Mouse (Mus musculus): ENCODE results near the gene Anks1.
A peak's percentile ranks its signal among the peaks of the same experiment; 100 is the strongest.

Gene Anks1

GRCm38 (mm10) chr17:27908888-27909621 is at the start of gene Anks1:
Gene Anks1, plus strand, starts transcription at chr17:27909306.
- peak; percentile 72 for DNase-seq (ENCODE audit: low spot score)

GRCm38 (mm10) chr17:27865461-27865860 is 43.6 kb upstream of the Anks1 start:
- no peak for DNase-seq (ENCODE audit: low spot score)

DNA sequence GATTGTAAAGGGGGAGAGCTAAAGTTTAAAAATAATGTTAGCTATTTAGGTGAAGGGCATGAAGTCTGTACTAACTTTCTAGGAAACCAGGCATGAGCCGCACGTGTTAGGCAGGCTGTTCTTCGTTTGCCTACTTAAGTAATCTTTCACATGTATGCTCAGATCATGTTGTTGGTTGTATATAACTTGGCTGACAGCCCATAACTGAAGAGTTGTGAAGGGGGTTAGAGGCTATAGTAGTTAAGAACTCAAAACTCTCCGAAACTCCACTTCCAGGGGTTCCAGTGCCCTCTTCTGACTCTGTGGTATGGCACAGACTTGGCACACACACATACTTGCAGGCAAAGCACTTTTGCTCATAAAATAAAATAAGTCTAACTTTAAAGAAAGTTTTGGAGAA is 42.4 kb upstream of the Anks1 start:
- no peak for DNase-seq (ENCODE audit: low spot score)

GRCm38 (mm10) chr17:27871851-27872250 is 37.3 kb upstream of the Anks1 start:
- DNase-seq (ENCODE audit: low spot score), result no peak

- DNase-seq (ENCODE audit: low spot score), result no peak
Measured at GRCm38 (mm10) chr17:27873583-27873982, 35.5 kb upstream of the Anks1 start.

DNA sequence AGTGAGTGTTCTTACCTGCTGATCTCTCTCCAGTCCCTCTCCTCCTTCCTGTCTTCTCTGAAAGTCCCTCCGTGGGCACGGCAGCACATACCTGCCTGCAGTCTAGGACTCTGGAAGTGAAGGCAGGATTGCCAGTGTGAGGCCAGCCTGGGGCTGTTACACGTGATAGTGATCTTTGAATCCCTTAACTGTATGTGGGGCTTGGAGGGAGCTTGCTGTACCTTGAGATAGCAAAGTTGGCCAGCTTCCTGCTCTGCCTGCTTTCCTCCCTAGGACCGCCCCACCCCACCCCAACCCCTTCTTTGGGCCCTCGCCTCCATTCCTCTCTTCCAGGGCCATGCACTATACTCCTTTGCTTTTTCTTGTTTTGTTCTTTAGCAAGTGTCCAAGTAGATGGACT is 34.6 kb upstream of the Anks1 start:
- DNase-seq (ENCODE audit: low spot score), result peak; percentile 41

DNA sequence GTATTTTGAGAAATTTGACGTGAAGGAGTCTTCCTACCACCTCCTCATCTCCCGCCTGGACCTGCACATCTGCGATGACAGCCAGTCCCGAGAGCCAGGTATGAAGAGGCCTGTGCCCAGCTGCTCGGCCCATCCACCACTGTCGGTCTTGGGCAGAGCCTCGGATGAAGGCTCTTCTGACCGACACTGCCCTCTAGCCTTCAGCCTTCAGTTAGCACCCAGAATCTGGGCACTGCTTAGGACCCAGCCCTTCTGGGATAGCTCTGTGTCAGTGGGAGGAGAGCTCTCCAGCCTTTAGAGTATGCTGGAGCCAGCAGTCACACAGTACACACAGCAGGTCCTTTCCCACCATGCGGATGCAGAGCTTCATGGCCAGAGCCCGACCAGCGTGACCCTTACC is 27.6 kb upstream of the Anks1 start:
- no peak for DNase-seq (ENCODE audit: low spot score)

DNA sequence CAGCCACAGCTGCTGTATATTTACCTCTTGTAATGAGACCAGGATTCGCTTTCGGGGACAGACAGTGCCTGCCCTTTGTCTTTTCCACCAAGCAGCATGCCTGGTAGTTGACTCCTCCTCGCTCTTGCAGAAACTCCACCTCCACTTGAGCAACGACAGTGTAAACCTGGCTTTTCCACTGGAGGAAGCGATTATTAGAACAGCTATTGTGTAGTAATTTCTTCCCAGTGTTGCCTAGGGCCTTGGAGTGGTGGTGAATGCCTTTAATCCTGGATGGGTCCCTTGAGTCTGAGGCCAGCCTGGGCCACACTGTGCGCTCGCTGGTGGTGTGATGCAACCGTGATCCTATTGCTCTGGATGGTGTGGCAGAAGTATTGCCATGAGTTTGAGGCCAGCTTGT is 26.0 kb upstream of the Anks1 start:
- no peak for DNase-seq (ENCODE audit: low spot score)

DNA sequence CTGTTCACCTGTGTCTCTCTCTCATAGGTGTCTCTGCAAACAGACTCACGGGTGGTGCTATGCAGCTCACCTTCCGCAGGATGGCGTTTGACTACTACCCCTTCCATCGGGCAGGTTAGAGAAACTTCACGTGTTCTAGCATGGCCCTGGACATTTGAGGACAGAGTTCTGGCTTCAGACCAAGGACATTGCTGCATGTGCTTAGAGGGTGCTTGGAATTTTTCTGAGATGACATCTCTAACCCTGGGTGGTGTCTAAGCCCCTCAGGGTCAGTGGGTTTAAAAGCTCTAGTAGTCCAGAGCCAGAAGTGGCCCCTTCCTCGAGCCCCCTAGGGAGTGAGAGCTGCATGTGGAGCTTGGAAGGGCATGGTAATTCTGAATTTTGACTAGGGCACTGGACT is 25.1 kb upstream of the Anks1 start:
- DNase-seq (ENCODE audit: low spot score), result no peak

- no peak for DNase-seq (ENCODE audit: low spot score)
Measured at GRCm38 (mm10) chr17:27886499-27887210, 22.5 kb upstream of the Anks1 start.

GRCm38 (mm10) chr17:27907512-27908205 is 1.4 kb upstream of the Anks1 start:
- DNase-seq (ENCODE audit: low spot score), result peak; percentile 92

DNA sequence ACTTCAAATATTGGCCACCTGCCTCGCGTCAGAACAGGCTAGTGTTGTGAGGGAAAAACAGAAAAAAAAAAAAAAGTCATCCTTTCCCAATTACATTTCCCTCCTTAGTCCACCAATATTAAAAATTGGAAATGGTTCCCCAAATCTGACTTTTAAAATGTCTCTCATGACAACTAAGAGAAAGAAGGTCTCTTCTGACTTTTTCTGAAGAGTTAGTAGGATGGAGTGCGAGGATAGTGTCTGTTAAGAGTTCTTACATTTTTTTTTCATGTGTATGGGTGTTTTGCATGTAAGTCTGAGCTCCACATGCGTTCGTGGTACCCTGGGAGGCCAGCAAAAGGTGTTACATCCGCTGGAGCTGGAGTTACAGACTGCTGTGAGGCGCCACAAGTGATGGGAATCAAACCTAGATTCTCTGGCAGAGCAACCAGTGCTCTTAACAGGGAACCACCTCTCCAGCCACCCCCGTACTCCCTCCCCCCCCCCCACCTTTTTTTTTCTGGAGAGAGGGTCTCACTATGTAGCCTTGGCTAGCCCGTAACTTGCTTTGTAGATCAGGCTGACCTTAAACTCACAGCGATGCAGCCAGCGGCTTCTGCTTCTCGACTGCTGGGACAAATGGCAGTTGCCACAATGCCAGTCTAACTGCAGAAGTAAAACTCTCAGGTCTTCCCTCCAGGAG is 759 bp upstream of the Anks1 start:
- peak; percentile 47 for DNase-seq (ENCODE audit: low spot score)

DNA sequence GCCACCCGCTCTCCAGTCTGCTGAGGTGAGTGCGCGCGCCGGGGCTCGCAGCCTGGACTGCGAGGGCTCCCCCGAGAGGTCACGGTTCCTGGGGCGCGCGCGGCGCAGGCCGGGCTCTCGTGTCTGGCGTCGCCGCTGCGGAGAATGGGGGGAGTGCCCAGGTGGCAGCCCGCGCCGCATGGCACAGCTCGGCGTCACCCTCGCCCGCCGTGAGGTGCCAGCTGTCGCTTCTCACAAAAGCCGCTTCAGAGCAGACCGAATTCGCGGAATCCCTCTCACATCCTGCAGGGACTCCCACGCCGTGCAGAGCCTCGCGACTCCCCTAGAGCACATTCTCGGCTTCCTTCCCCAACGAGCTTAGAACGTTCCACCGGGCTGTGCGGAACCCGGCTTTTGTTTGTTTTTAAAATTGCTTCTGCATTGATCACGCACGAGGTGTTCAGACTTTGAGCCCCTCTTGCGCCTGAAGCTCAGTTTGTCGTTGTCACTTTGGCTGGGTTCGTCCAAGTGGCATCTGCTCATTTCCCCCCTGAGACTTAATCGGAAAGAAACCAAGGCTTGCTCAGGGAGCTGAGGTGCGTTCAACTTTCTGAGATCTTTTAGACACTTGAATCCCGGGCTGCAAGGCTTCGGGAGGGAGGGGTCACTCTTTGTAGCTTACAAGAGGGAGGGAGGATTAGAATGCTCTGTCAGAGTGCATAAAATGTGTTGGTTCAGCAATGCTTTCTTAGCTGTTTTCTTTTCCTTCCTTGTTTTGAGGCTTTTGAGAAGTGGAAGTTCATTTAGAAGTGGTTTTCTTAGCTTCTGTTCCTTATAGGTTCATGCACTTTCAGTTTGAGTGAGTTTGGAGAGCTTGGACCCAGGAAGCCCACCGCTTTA is 755 bp downstream of the Anks1 start, which contains the start of gene Taf11:
Taf11 (minus strand) TSS at position 223 of the 879 bp plus-strand sequence.
- peak; percentile 20 for DNase-seq (ENCODE audit: low spot score)

GRCm38 (mm10) chr17:27911371-27911770 is 2.3 kb downstream of the Anks1 start:
- no peak for DNase-seq (ENCODE audit: low spot score)

GRCm38 (mm10) chr17:27914742-27915141 is 5.6 kb downstream of the Anks1 start:
- no peak for DNase-seq (ENCODE audit: low spot score)

- DNase-seq (ENCODE audit: low spot score), result no peak
Measured at GRCm38 (mm10) chr17:27916366-27916765, 7.3 kb downstream of the Anks1 start.

- no peak for DNase-seq (ENCODE audit: low spot score)
Measured at GRCm38 (mm10) chr17:27920676-27921075, 11.6 kb downstream of the Anks1 start.

- no peak for DNase-seq (ENCODE audit: low spot score)
Measured at GRCm38 (mm10) chr17:27922174-27922712, 13.1 kb downstream of the Anks1 start.

DNA sequence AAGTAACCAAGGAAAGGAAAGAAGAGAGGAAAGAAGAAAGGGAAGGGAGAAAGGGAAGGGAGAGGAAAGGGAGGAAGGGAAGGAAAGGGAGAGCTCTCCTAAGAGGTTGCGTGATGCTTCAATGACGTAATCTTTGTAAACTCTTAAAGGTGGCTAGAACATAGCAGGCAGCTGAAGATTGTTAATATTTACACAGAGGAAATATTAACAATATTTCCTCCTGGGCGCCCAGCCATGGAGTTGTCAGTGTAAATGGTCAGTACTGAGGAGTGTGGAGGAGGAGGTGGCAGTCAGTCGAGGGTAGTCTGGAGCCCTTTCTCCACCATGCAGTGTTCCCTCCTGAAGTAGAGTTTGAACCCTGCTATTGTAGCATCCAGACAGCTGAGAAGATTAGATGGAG is 15.9 kb downstream of the Anks1 start:
- DNase-seq (ENCODE audit: low spot score), result no peak

- no peak for DNase-seq (ENCODE audit: low spot score)
Measured at GRCm38 (mm10) chr17:27925504-27925903, 16.4 kb downstream of the Anks1 start.

DNA sequence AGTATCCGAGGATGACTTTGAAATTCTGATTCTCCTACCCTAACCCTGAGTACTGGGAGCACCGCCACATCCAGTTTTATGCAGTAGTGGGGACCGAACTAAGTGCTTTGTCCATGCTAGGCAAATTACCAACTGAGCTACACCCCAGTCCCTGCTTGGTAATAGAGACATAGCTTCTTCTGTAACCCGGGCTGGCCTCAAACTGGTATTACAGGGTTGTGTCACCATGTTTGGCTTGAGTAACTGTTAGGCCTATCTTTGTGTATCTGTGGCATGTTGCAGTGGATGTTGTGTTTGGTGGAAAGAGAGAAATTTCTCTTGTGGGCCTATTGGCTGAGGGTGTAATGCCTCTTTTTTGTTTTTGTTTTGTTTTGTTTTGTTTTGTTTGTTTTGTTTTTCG is 21.2 kb downstream of the Anks1 start:
- no peak for DNase-seq (ENCODE audit: low spot score)

Data from c-Kit-positive CD71-positive TER-119-positive erythroid progenitor cells, embryonic 14.5 days (primary cell).